Mouse (Mus musculus) kidney, adult 18-20 months (tissue): ENCODE measurements around the gene Xylb.

Experiments used
- DNase-seq: peaks from one replicate; pipeline ENCODE4 v3.0.0; 2021

Gene Xylb

DNA sequence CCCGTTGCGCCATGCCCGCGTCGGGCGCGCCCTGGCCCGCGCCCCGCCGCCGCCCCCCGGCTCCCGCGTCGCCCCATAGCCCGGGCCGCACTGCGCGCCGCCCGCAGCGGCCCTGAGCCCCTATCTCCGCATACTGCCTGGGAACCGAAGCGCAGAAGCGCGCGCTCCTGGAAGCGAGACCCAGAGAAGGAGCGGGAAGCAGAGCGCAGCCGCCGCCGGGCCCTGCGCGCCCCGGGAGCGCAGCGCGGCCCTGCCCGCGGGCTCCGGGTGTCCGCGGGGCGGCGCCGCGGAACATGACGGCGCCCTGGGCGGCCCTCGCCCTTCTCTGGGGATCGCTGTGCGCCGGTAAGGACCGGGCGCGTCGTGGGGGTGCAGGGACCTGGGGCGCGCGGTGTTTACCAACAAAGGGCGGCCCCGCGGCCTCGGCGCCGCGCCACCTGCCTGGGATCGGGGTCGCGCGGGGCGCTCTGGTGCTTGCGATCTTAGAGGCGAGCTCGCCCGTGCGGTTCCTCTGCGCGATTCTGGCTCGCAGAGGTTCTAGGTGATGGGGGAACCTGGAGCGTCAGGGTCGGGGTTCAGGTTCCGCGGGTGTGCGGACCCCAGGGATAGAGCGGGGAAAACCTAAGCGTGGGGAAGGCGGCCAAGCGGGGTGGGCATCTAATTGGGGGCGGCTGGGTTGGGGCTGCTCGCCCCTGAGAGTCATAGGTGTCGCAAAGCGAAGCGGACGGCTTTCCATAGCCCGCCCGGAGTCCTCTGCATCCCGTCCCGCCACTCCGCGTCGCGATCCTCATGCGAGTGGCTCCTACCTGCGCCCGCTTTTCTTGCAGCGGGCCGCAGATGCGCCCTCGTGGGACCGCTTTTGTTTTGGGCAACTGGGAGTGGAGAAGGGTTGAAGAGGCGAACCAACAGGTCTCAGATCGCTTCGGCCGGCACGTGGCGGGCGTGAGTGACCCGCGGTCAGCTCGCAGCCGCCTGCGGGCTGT lies 45.4 kb downstream of the Xylb start:
- DNase-seq: peak; percentile 69

DNA sequence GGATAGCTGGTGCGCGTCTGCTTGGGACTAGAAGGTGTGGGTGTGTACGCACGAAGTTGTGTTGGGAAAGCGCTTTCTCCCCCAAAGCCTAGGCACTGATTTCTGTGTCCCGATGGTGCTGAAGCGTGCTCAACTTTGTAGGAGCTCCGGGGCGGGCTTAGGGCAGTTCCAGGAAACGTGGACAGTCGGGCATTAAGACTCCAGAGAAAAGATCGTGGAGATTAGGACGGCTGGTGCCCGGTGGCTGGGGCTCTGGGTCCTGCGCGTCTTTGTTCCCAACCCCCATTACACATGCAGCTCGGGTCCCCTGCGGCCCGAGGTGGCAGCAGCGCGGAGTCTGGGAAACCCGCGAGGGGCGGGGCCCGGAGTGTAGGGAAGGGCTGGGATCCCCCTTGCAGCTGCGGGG lies 46.1 kb downstream of the Xylb start:
- peak; percentile 57 for DNase-seq

DNA sequence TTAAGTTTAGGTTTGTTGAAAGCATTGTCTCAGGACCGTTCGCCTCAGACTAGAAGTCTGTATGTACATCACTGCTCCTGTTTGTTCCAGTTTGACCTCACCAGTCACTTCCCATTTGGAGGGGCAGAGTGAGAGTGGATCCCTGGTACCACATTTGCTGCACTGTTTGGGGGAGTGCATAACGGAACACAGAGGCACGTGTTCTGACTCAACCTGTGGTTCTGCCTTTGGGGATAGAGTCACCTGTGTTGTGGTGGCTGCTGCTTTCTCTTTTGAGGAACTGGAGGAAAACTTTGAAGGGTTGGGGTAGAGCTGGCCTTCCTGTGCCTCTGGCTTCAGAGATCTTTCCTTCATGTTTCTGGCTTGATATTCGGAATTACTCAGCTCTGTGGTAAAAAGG lies 46.9 kb downstream of the Xylb start:
- DNase-seq: no peak

DNA sequence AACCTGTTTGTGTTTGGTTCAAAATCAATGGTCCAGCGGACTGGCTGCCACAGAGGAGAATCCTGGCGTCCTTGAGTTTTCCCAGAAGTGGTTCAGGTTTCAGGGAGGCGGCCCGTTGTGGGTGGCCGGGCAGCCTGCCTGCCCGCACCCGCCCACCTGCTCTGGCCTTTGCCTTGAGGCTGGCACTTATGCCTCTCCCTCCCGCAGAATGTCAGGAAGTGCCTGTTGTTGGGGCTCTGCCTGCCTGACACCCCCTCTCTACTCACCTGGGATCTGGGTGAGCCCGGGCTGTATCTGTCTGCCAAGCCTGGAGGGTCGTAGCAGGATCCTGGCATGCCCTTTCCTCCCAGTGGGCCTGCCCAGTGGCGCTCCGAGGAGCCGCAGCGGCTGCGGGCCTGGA lies 50.7 kb downstream of the Xylb start:
- peak; percentile 73 for DNase-seq

DNA sequence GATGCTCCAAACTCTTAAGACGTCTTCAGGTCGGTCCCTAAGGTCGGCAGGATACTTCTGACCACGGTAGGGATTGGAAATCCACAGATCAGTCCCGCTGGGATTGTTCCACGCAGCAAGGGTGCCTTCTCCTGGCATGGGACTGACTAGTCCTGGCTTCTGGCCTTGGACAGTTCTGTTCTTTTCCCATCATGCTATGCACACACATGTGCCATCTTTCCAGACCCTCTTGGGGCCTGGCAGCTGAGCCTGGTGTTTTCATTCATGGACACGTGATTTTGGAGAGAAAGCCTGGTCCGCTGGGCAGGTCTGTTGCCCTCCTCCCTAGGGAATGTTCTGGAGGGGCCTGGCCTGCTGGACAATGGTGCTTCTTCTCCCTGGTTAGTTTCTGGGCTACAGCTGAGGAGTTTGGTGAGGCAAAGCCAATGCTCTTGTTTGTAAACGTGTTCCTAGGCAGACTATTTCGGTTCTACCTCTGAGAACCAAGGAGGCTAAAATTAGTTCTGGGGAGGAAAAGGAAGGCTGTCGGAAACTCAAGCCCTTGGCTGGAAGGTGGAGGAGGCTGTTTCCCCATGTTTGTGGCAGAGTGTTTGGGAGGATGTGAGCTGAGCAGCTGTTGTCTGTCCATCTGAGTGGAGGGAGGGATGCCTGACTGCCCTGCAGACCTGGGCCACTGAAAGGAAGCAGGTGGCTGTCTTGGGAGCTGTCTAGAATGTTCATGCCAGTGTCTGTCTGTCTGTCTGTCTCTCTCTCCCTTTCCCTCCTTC lies 51.9 kb downstream of the Xylb start:
- DNase-seq: no peak

DNA sequence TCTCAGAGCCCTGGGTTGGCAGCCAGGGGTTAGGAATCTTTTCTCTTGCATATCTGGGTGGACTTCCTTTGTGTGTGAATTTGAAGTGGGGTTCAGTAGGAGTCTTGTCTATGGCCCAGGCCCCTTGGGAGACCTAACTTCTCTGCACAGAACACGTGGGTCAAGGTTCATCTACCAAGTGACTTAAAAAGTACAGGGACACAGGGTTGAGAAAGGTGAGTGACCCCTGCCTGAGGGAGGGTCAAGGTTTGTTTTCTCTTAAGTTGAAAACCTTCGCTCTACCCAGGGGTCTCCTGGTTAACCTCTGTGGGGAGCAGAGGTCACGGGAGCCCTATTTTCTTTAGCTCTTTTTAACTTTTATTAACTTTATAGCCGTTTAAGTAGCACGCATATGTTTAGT lies 52.7 kb downstream of the Xylb start:
- DNase-seq: no peak

DNA sequence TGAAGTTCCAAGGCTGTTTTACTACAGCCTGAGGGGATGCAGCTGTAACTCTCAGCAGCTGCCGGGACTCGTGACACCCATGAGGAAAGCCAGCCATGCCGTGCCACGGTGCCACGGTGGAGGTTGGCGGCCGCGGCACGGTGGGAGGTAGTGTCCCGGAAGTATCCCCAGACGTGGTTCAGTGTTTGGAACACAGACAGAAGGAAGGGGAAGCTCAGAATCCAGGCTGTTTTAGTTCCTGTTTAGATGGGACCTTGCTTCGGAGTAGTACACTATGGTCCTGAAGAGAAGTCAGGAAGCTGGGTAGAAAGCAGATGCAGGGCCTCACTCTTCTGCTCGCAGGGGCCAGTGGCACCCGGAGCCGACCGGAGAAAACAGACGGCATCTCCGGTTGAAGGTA lies 60.8 kb downstream of the Xylb start:
- DNase-seq: no peak

DNA sequence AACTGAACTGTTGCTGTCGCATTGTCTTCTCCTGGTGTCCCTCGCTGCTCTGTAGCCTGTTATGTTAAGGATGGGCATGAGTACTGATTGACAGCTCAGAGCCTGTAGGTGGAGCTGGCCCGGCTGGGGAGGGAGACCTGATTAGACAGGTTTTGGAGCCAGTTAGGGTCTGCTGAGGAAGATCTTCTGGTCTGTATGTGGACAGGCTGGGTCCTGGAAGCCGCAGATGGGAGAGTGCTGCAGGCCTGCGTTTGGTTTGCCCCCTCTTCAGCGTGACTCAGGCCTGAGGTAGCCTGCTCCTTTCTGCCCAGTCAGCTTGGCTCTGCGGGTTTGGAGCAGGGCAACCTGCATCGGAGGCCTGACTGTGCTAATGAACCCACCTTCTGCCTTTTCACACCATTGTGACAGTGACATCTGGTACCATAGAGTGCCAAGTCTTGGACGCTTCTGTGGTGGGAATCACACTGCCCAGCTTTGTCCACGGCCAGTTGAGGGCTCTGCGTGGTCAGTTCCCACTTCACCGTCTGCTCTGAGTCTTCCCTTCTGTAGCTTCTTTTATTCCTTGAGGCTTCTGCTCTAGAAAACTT lies 62.8 kb downstream of the Xylb start:
- DNase-seq: no peak

DNA sequence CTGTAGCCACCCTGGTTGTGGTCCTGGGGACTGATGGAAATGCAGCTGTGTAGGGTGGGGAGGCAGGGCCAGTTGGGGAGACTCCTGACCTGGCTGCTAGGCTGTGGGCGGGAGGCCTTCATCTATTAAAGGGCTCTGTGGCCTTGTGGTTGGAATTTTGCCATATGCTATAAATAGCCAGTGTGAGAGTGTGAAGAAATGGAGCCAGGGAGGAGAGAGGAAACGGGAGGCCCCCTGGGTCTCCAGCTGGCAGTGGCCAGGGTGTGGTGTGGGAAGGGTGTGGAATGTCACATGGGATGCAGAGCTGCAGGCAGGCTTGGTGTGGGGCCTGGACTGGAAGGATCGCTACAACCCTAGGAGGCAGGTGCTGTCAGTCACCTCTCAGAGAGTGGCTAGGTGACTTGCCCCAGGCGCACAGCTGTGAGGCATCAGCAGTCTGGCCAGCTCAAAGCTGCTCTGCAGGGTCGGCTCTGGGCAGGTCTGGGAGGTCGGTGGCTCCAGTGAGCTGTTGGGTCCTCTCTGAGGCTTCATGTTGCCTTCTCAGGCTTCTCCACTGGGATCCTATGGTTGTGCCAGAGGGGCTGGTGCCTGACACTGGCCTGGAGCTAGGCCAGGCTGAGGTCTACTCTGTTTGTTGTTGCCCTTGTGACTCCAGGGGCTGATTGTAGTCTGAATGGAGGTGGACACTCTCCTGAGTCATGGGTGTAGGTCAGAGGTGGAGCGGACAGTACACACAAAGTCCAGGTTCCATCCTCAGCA lies 68.2 kb downstream of the Xylb start:
- DNase-seq: peak; percentile 43

DNA sequence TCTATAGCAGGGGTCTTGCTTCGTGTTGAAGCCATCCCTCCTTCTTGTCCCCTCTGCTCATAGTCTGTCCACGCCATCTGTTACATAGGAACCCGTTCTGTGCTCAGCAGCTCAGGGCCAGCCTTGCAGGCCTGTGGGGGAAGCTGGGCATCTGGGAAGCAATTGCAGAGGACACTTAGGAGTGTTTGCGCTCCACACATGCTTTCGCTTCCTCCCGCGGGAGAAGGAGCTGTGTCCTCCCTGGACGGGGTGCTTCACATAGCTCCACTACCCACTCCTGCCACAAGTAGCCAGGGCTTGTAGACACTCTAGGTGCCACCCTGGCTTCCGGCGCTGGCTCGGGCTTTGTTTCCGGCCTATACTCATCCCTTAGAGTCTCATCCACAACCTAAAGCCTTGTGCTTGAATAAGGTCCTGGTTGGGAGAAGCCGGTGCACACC lies 68.8 kb downstream of the Xylb start:
- DNase-seq: no peak

DNA sequence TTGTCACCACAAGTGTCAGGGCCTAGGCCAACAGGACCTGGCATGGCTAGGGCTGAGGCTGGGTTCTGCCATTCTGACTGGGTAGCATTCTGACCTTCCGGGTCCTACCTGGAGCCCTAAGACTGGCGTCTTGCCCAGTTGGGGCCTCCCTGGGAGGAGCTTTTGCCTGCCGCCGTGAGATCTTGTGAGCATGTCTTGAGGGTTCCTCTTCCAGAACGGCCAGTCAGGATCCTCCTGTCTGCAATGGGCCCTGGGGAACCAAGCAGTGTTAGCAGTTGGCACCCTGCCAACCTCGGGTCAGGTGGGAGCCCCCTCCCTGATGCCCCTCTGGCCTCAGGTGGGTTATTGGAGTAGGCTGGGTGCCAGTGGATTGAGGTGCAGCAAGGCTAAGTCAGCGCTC lies 69.3 kb downstream of the Xylb start:
- DNase-seq: no peak

DNA sequence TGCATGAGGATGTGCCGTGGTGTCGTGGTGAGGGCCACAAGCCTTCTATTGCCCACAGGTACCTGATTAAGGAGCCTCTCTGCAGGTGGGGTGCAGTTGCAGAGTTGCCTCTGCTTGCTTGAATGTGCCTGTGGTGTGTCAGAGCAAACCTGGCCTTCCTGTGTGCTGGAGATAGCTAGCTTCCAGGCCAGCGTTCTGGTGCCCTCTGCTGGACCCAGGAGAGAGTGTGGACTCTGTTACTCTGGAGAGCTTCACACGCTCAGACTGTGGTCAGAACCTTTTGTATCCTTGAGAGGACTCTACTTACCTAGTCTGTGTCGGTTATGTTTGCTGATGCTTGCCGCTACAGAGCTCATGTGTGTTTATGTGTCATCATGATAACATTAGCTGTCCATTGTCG lies 73.1 kb downstream of the Xylb start:
- peak; percentile 87 for DNase-seq

DNA sequence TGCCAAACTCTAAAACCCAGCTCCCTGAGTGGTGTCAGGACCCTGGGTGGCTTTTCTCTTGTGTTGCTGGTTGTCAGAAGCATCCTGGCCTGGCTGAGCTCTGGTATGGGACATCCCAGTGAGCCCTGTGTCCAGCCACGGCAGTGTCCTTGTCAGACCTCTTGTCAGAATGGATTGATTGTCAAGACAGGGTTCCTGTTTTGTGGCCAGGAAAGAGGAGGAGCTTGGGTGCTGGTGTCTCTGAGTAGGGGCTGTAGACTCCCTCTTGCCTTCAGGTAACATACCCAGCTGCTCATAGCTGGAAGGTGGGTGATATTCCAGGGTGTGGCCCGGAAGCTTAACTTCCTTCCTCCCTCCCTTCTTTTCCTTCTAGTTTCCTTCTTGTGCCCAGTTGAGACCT lies 78.7 kb downstream of the Xylb start:
- no peak for DNase-seq

DNA sequence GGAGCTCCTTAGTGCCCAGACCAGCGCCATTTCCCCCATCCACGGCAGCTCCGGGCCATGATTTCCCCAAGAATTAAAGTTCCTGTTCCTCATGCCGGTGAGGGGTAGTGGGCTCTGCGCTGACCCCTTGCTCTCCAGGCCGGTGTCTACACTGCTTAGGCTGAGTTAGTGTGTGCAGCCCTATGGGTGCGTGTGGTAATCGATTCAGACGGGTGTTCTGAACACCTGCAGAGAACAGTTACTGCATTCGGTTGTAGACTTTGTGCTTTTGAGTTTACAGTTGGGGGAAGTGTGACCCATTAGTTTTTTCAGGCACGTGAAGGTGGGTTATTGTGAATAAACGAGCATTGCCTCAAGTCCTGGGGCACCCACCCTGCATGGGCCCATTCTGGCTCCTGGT lies 80.9 kb downstream of the Xylb start:
- no peak for DNase-seq

DNA sequence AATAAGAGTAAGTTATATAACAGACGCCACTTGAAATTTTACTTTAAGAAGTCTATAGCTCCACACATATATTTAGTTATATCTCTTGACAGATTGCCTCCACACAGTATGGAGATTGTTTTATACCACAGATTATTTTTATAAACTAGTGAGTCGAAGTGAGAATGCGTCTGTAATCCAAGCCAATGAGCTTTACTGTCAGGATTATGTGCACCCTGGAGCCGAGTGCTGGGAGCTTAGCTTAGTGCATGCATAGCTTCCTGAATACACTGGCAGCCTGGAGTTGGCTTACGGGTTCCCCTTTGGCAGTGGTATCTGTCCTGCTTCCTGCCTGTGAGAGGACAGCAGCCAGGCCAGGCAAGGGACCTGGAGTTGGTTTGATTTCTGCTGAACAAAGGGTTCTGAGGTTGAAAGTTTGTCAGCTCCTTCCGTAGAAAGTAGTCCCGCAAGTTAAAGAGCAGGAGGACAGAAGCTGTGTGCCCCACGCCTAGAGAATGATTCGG lies 81.4 kb downstream of the Xylb start:
- no peak for DNase-seq
